Mouse (Mus musculus): ENCODE data around the gene Rfx8.

GRCm38 (mm10) chr1:39688573-39688972 is 32.2 kb downstream of the Rfx8 start:
- TF ChIP-seq POLR2A (IDR thresholded peaks at IDR 0.05; ENCODE audit: low read depth, low read length) (no peak), CTCF (conservative IDR thresholded peaks at IDR 0.05; ENCODE audit: insufficient read depth, insufficient read length, low read depth, low read length) (no peak)
